Mouse (Mus musculus): ENCODE measurements around the gene Gm5089.

Gene Gm5089

GRCm38 (mm10) chr14:122450496-122451382 is at the start of gene Gm5089:
Gene Gm5089 (minus strand): TSS chr14:122451115.
- DNase-seq (ENCODE audit: low read depth) = no peak

GRCm38 (mm10) chr14:122492015-122492414 is 41.1 kb upstream of the Gm5089 start:
- DNase-seq (ENCODE audit: low read depth) = no peak

GRCm38 (mm10) chr14:122491521-122491920 is 40.6 kb upstream of the Gm5089 start:
- no peak for DNase-seq (ENCODE audit: low read depth)

- DNase-seq (ENCODE audit: low read depth) = no peak
These were observed 39.8 kb upstream of the Gm5089 start, which contains the start of gene Gm10837 for GRCm38 (mm10) chr14:122490441-122491328. Gene Gm10837 (plus strand): TSS chr14:122490586.

- DNase-seq (ENCODE audit: low read depth) = no peak
These were observed 38.9 kb upstream of the Gm5089 start for GRCm38 (mm10) chr14:122489686-122490414.

- DNase-seq (ENCODE audit: low read depth) = no peak
These were observed 38.1 kb upstream of the Gm5089 start for GRCm38 (mm10) chr14:122489041-122489440.

- DNase-seq (ENCODE audit: low read depth) = no peak
These were observed 36.5 kb upstream of the Gm5089 start for GRCm38 (mm10) chr14:122487366-122487765.

GRCm38 (mm10) chr14:122486611-122487010 is 35.7 kb upstream of the Gm5089 start:
- DNase-seq (ENCODE audit: low read depth) = no peak

GRCm38 (mm10) chr14:122485635-122486181 is 34.8 kb upstream of the Gm5089 start:
- no peak for DNase-seq (ENCODE audit: low read depth)

GRCm38 (mm10) chr14:122484844-122485551 is 34.1 kb upstream of the Gm5089 start:
- no peak for DNase-seq (ENCODE audit: low read depth)

- DNase-seq (ENCODE audit: low read depth) = no peak
These were observed 33.5 kb upstream of the Gm5089 start for GRCm38 (mm10) chr14:122484458-122484843.

- no peak for DNase-seq (ENCODE audit: low read depth)
These were observed 32.9 kb upstream of the Gm5089 start for GRCm38 (mm10) chr14:122483556-122484421.

- no peak for DNase-seq (ENCODE audit: low read depth)
These were observed 32.1 kb upstream of the Gm5089 start for GRCm38 (mm10) chr14:122483024-122483385.

GRCm38 (mm10) chr14:122482081-122483023 is 31.4 kb upstream of the Gm5089 start:
- no peak for DNase-seq (ENCODE audit: low read depth)

- DNase-seq (ENCODE audit: low read depth) = no peak
These were observed 30.3 kb upstream of the Gm5089 start for GRCm38 (mm10) chr14:122481181-122481580.

GRCm38 (mm10) chr14:122480355-122480754 is 29.4 kb upstream of the Gm5089 start:
- no peak for DNase-seq (ENCODE audit: low read depth)

GRCm38 (mm10) chr14:122479461-122480109 is 28.7 kb upstream of the Gm5089 start:
- no peak for DNase-seq (ENCODE audit: low read depth)

- DNase-seq (ENCODE audit: low read depth) = no peak
These were observed 27.7 kb upstream of the Gm5089 start for GRCm38 (mm10) chr14:122478574-122479011.
